Mouse (Mus musculus) urinary bladder, postnatal 25 days (tissue): Measurements from ENCODE around the gene Gm4724.
"Not testable (repeated sequence)": the region's sequence is repeated elsewhere in the genome, so short reads cannot be mapped to it uniquely, and the experiment has no call there.

ENCODE experiments used
- DNase-seq: peaks from one replicate; pipeline ENCODE4 v3.0.0; 2022; ENCODE audit warnings: low spot score

The Gm4724 gene

DNA sequence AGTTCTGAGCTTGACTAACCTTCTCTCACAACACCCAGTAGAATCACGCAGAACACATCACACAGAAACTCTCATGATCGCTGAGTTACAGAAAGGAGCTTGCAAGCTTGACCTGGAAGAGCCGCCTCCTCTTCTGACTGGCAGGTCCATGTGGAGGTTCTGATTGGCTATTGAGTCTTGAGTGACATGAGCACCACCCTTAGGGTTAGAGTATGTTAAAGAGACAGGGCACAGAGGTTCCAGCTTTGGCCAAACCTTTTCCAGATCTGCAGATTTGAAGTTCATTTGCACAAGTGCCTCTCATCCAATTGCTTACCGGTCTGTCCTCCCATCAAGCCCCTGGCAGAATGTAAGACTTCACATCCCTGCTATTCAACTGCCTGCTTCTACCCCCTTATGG is at the start of gene Gm4724:
Gene Gm4724, minus strand, starts transcription at position 101 of the 400 bp plus-strand sequence.
- not testable (repeated sequence) for DNase-seq

DNA sequence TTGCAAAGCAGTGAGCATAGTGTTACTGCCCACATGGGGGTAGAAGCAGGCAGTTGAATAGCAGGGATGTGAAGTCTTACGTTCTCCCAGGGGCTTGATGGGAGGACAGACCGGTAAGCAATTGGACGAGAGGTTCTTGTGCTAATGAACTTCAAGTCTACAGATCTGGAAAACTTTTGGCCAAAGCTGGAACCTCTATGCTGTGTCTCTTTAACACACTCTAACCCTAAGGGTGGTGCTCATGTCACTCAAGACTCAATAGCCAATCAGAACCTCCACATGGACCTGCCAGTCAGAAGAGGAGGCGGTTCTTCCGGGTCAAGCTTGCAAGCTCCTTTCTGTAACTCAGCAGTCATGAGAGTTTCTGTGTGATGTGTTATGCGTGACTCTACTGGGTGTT is 34.1 kb upstream of the Gm4724 start, which contains the start of gene Zfp965:
Gene Zfp965, plus strand, starts transcription at position 301 of the 400 bp plus-strand sequence.
- DNase-seq: not testable (repeated sequence)
